Mouse (Mus musculus) spleen, adult 18-20 months (tissue): ENCODE results near the gene Gm9046.
"Not testable (repeated sequence)": the region's sequence is repeated elsewhere in the genome, so short reads cannot be mapped to it uniquely, and the experiment has no call there.

Experiments
- DNase-seq, 2 experiments: peaks; one replicate each; pipeline ENCODE4 v3.0.0; 2022; ENCODE audit warnings: mixed read lengths in 2 of 2

The Gm9046 gene

GRCm38 (mm10) chr10:118343155-118343554, at the start of gene Gm9046:
Gm9046 (minus strand) TSS chr10:118343255.
- not testable (repeated sequence) for DNase-seq

GRCm38 (mm10) chr10:118370443-118370842, 27.4 kb upstream of the Gm9046 start:
- peak; percentile 54 to 75 for DNase-seq

GRCm38 (mm10) chr10:118369518-118369917, 26.5 kb upstream of the Gm9046 start:
- no peak for DNase-seq

GRCm38 (mm10) chr10:118354005-118354404, 10.9 kb upstream of the Gm9046 start, which contains the start of gene Gm9049:
Gm9049 (minus strand) TSS chr10:118354105.
- DNase-seq = not testable (repeated sequence)

GRCm38 (mm10) chr10:118348579-118348978, 5.5 kb upstream of the Gm9046 start, which contains the start of gene Gm9048:
Gm9048 (minus strand) TSS chr10:118348679.
- not testable (repeated sequence) for DNase-seq

DNA sequence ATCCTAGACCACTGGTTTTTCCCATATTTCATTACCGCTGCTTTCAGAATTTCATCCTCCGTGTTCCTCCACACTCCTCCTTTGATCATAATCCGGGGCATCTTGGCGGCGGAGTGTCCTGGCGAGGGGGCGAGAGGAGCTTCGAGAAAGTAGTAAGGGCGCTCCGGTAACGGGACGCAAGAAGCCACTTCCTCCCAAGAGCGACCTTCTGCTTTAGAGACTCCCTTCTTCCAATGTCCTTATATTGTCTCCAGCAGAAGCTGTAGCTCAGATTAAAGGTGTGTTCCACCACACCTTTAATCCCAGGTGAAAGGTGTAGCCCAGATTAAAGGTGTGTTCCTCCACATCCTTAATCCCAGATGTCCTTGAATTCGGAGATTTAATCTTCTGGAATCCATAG, 5.3 kb downstream of the Gm9046 start, which contains the start of gene Gm9045:
Gm9045 (minus strand) TSS at position 101 of the 400 bp plus-strand sequence.
- DNase-seq = not testable (repeated sequence)

DNA sequence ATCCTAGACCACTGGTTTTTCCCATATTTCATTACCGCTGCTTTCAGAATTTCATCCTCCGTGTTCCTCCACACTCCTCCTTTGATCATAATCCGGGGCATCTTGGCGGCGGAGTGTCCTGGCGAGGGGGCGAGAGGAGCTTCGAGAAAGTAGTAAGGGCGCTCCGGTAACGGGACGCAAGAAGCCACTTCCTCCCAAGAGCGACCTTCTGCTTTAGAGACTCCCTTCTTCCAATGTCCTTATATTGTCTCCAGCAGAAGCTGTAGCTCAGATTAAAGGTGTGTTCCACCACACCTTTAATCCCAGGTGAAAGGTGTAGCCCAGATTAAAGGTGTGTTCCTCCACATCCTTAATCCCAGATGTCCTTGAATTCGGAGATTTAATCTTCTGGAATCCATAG, 10.7 kb downstream of the Gm9046 start, which contains the start of gene Gm9044:
Gm9044 (minus strand) TSS at position 101 of the 400 bp plus-strand sequence.
- DNase-seq = not testable (repeated sequence)

DNA sequence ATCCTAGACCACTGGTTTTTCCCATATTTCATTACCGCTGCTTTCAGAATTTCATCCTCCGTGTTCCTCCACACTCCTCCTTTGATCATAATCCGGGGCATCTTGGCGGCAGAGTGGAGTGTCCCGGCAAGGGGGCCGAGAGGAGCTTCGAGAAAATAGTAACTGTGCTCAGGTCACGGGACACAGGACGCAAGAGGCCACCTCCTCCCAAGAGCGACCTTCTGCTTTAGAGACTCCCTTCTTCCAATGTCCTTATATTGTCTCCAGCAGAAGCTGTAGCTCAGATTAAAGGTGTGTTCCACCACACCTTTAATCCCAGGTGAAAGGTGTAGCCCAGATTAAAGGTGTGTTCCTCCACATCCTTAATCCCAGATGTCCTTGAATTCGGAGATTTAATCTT, 16.2 kb downstream of the Gm9046 start, which contains the start of gene Gm9040:
Gm9040 (minus strand) TSS at position 101 of the 400 bp plus-strand sequence.
- DNase-seq = not testable (repeated sequence)

GRCm38 (mm10) chr10:118319024-118319423, 24.0 kb downstream of the Gm9046 start:
- DNase-seq = no peak

DNA sequence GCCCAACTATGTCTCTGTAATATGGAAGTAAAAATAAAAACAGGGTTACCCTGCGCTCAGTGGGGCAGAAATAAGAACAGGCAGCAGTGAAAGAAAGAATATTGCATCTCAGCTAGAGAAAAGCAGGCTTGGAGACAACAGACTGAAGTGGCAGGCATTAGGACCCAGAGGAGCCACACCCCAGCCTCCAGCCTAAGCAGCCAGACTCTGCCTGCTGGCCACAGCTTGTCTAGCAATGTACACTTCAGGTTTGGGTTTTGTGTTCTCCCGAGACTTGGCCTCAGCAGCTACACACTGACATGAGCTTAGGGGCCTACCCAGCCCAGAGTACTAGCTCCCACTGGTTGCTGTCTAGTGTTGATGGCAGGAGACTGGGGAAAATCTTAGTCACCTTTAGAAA, 40.9 kb downstream of the Gm9046 start:
- DNase-seq = not testable (repeated sequence)

GRCm38 (mm10) chr10:118294938-118295337, 48.1 kb downstream of the Gm9046 start, which contains the start of gene Iltifb:
Iltifb (minus strand) TSS chr10:118295038.
- DNase-seq = no peak
